Mouse (Mus musculus) left cerebral cortex, adult 2 months (tissue): ENCODE results near the gene Foxn3. TPM values are rescaled to one million over a fixed set of nuclear protein-coding genes. Genes with fewer than 3 reads are reported as not detected.

Experiments
- DNase-seq, 2 experiments: peaks; one replicate each; pipeline ENCODE4 v3.0.0; 2021 to 2022; ENCODE audit warnings: low spot score in 2 of 2, mixed read lengths in 1 of 2; ENCODE audit errors: extremely low spot score in 1 of 2
- H3K27ac ChIP-seq: fragments of 200-600 bp; 2 replicates; pipeline ENCODE4 v1.8.1; 2022
- H3K4me3 ChIP-seq: fragments of 200-600 bp; 2 replicates; pipeline ENCODE4 v1.8.1; 2022
- CTCF ChIP-seq: fragments of 200-600 bp; IDR thresholded peaks from 2 replicates; pipeline ENCODE4 v1.8.1; 2022; ENCODE audit warnings: antibody characterized with exemption, mild to moderate bottlenecking, moderate library complexity
- intact Hi-C: fragments of 180-260 bp; cut with DNase I; formaldehyde crosslinking; loops from one replicate; pipeline ENCODE4 v1.15.1; 2025
- total RNA-seq, 2 experiments: library from RNA; stranded (reverse); gene quantifications; 2 replicates each; pipeline ENCODE4 v1.2.3; 2021

Gene Foxn3
- total RNA-seq, 2 experiments from 2014 or later: 52.4 to 57.4 TPM

GRCm38 (mm10) chr12:99396461-99396860, 166.9 kb downstream of the Foxn3 start:
- Histone ChIP-seq H3K4me3 (no peak overlapping the region), H3K27ac (no peak overlapping the region)
- no peak for DNase-seq
- no peak for TF ChIP-seq CTCF
- intact Hi-C loops: loop anchor here (10.0 kb wide), 1 partner anchor 272 kb away; no protein-coding TSS in a partner anchor

- no peak overlapping the region for H3K4me3 ChIP-seq
- no peak for TF ChIP-seq CTCF
- intact Hi-C loops: loop anchor here (10.0 kb wide), 1 partner anchor 270 kb away; no protein-coding TSS in a partner anchor
- no peak for DNase-seq
- H3K27ac ChIP-seq: no peak overlapping the region
Measured at GRCm38 (mm10) chr12:99395082-99395481, 168.3 kb downstream of the Foxn3 start.

GRCm38 (mm10) chr12:99394676-99395075, 168.7 kb downstream of the Foxn3 start:
- H3K27ac ChIP-seq: no peak overlapping the region
- no peak for DNase-seq
- TF ChIP-seq CTCF: no peak
- H3K4me3 ChIP-seq: no peak overlapping the region
- intact Hi-C loops: loop anchor here (5.0 to 10.0 kb wide), 4 partner anchors 62 to 297 kb away; no protein-coding TSS in a partner anchor

- no peak for DNase-seq
- intact Hi-C loops: loop anchor here (2.0 to 10.0 kb wide), 5 partner anchors 62 to 297 kb away; partner anchors contain the start of gene Foxn3
- peak overlapping the region; percentile 95; the same call in 1 of the 2 replicates for H3K27ac ChIP-seq
- no peak for TF ChIP-seq CTCF
- peak overlapping the region; percentile 86 for H3K4me3 ChIP-seq
Measured at GRCm38 (mm10) chr12:99393867-99394630, 169.3 kb downstream of the Foxn3 start.

- intact Hi-C loops: loop anchor here (2.0 to 10.0 kb wide), 5 partner anchors 61 to 296 kb away; partner anchors contain the start of gene Foxn3
- TF ChIP-seq CTCF: peak; percentile 42
- Histone ChIP-seq H3K4me3 (peak overlapping the region; percentile 86), H3K27ac (peak overlapping the region; percentile 95)
- peak; percentile 73 to 84 for DNase-seq
Measured at GRCm38 (mm10) chr12:99392944-99393866, 170.2 kb downstream of the Foxn3 start.

GRCm38 (mm10) chr12:99391942-99392880, 171.2 kb downstream of the Foxn3 start:
- Histone ChIP-seq H3K27ac (peak overlapping the region; percentile 80), H3K4me3 (peak overlapping the region; percentile 86)
- TF ChIP-seq CTCF: no peak
- intact Hi-C loops: loop anchor here (2.0 to 10.0 kb wide), 5 partner anchors 60 to 295 kb away; partner anchors contain the start of gene Foxn3
- peak; percentile 98 to 99 for DNase-seq

- no peak for TF ChIP-seq CTCF
- intact Hi-C loops: loop anchor here (5.0 to 10.0 kb wide), 4 partner anchors 58 to 293 kb away; no protein-coding TSS in a partner anchor
- Histone ChIP-seq H3K27ac (no peak overlapping the region), H3K4me3 (no peak overlapping the region)
- no peak for DNase-seq
Measured at GRCm38 (mm10) chr12:99390429-99390828, 173.0 kb downstream of the Foxn3 start.

GRCm38 (mm10) chr12:99389244-99389643, 174.1 kb downstream of the Foxn3 start:
- no peak for TF ChIP-seq CTCF
- Histone ChIP-seq H3K4me3 (no peak overlapping the region), H3K27ac (no peak overlapping the region)
- no peak for DNase-seq
- intact Hi-C loops: no loop called here

GRCm38 (mm10) chr12:99385897-99386834, 177.2 kb downstream of the Foxn3 start:
- intact Hi-C loops: no loop called here
- no peak overlapping the region for H3K4me3 ChIP-seq
- DNase-seq: no peak
- H3K27ac ChIP-seq: peak overlapping the region; percentile 22; the same call in 1 of the 2 replicates
- no peak; the same call in 1 of the 2 replicates for TF ChIP-seq CTCF

- TF ChIP-seq CTCF: no peak
- no peak for DNase-seq
- Histone ChIP-seq H3K27ac (peak overlapping the region; percentile 22; the same call in 1 of the 2 replicates), H3K4me3 (no peak overlapping the region)
- intact Hi-C loops: no loop called here
Measured at GRCm38 (mm10) chr12:99385073-99385472, 178.3 kb downstream of the Foxn3 start.
